Mouse (Mus musculus) forebrain, embryonic 15.5 days (tissue): ENCODE data around the gene Rasgrf1. TPM values are rescaled to one million over a fixed set of nuclear protein-coding genes. Genes with fewer than 3 reads are reported as not detected.

ENCODE experiments used
- ATAC-seq: fragments of 200-750 bp; cut with Nextera tagmentation; replicated peaks from 2 replicates; pipeline ENCODE4 v1.8.0; 2017; ENCODE audit warnings: mild to moderate bottlenecking, moderate TSS enrichment, moderate library complexity
- H3K27ac ChIP-seq: fragments of 300-500 bp; sonication (generic); replicated peaks from 2 replicates; pipeline ENCODE4 v1.5.1; 2015; ENCODE audit warnings: mild to moderate bottlenecking, inconsistent platforms
- H3K27me3 ChIP-seq: fragments of 300-500 bp; sonication (generic); 2 replicates; pipeline ENCODE4 v1.6.1; 2015; ENCODE audit warnings: inconsistent platforms
- H3K36me3 ChIP-seq: fragments of 300-500 bp; sonication (generic); 2 replicates; pipeline ENCODE4 v1.6.1; 2015; ENCODE audit warnings: mild to moderate bottlenecking, inconsistent platforms
- H3K4me1 ChIP-seq: fragments of 300-500 bp; sonication (generic); 2 replicates; pipeline ENCODE4 v1.6.1; 2015; ENCODE audit warnings: inconsistent platforms
- H3K4me2 ChIP-seq: fragments of 300-500 bp; sonication (generic); replicated peaks from 2 replicates; pipeline ENCODE4 v1.6.1; 2015; ENCODE audit warnings: mild to moderate bottlenecking, inconsistent platforms
- H3K4me3 ChIP-seq: fragments of 300-500 bp; sonication (generic); 2 replicates; pipeline ENCODE4 v1.5.1; 2015; ENCODE audit warnings: mild to moderate bottlenecking, inconsistent platforms
- H3K9ac ChIP-seq: fragments of 300-500 bp; sonication (generic); replicated peaks from 2 replicates; pipeline ENCODE4 v1.6.1; 2015; ENCODE audit warnings: mild to moderate bottlenecking, inconsistent platforms
- H3K9me3 ChIP-seq: fragments of 300-500 bp; sonication (generic); 2 replicates; pipeline ENCODE4 v1.6.1; 2016; ENCODE audit warnings: inconsistent platforms
- WGBS: fragments of 180-500 bp; shearing (Covaris S2); methylation state at CpG from one replicate; pipeline ENCODE4 v1.1.7; 2015; ENCODE audit warnings: mixed read lengths; 5-methylcytosine and 5-hydroxymethylcytosine counted together
- polyA plus RNA-seq: library from polyadenylated mRNA; unstranded; fragments of >200 nt; fragmentation: Nextera tagmentation; extraction: Ambion mirVana; gene quantifications from 2 replicates; pipeline ENCODE4 v1.2.1, GENCODE M21; 2015

Rasgrf1 gene
- polyA plus RNA-seq, 1 experiment from 2014 or later = 6.1 TPM

GRCm38 (mm10) chr9:89946830-89947229, 37.1 kb downstream of the Rasgrf1 start:
- H3K9ac ChIP-seq = no peak overlapping the region
- H3K27ac ChIP-seq = no peak overlapping the region
- no peaks in the 10 kb centered on the region for H3K4me1 ChIP-seq
- H3K27me3 ChIP-seq = no peaks in the 10 kb centered on the region
- H3K4me3 ChIP-seq = no peak overlapping the region
- no peaks in the 10 kb centered on the region for H3K36me3 ChIP-seq
- H3K4me2 ChIP-seq = no peak overlapping the region
- 89% methylated on average over 9 of the region's 9 CpGs for WGBS
- ATAC-seq = no peak
- H3K9me3 ChIP-seq = no peaks in the 10 kb centered on the region

GRCm38 (mm10) chr9:89948602-89949001, 38.9 kb downstream of the Rasgrf1 start:
- H3K4me3 ChIP-seq = no peak overlapping the region
- no peak overlapping the region for H3K4me2 ChIP-seq
- H3K9ac ChIP-seq = no peak overlapping the region
- no peaks in the 10 kb centered on the region for H3K27me3 ChIP-seq
- no peak overlapping the region for H3K27ac ChIP-seq
- H3K9me3 ChIP-seq = no peaks in the 10 kb centered on the region
- no peaks in the 10 kb centered on the region for H3K4me1 ChIP-seq
- WGBS = 60% methylated on average over 5 of the region's 5 CpGs
- no peaks in the 10 kb centered on the region for H3K36me3 ChIP-seq
- no peak for ATAC-seq

- H3K4me3 ChIP-seq = no peak overlapping the region
- no peaks in the 10 kb centered on the region for H3K27me3 ChIP-seq
- H3K27ac ChIP-seq = no peak overlapping the region
- no peak for ATAC-seq
- WGBS = 92% methylated on average over 22 of the region's 22 CpGs
- H3K4me2 ChIP-seq = no peak overlapping the region
- no peaks in the 10 kb centered on the region for H3K9me3 ChIP-seq
- H3K9ac ChIP-seq = no peak overlapping the region
- H3K36me3 ChIP-seq = no peaks in the 10 kb centered on the region
- no peaks in the 10 kb centered on the region for H3K4me1 ChIP-seq
Observed at GRCm38 (mm10) chr9:89953596-89954215, 44.0 kb downstream of the Rasgrf1 start.

- WGBS = 78% methylated on average over 8 of the region's 8 CpGs
- H3K27ac ChIP-seq = no peak overlapping the region
- H3K9me3 ChIP-seq = no peaks in the 10 kb centered on the region
- no peaks in the 10 kb centered on the region for H3K36me3 ChIP-seq
- no peaks in the 10 kb centered on the region for H3K27me3 ChIP-seq
- ATAC-seq = no peak
- no peak overlapping the region for H3K4me2 ChIP-seq
- no peak overlapping the region for H3K9ac ChIP-seq
- no peaks in the 10 kb centered on the region for H3K4me1 ChIP-seq
- no peak overlapping the region for H3K4me3 ChIP-seq
Observed at GRCm38 (mm10) chr9:89954860-89955479, 45.3 kb downstream of the Rasgrf1 start.

GRCm38 (mm10) chr9:89958959-89959358, 49.3 kb downstream of the Rasgrf1 start:
- Histone ChIP-seq H3K9ac (no peak overlapping the region), H3K4me1 (no peaks in the 10 kb centered on the region), H3K9me3 (no peaks in the 10 kb centered on the region), H3K4me2 (no peak overlapping the region), H3K27me3 (no peaks in the 10 kb centered on the region), H3K36me3 (no peaks in the 10 kb centered on the region), H3K4me3 (no peak overlapping the region), H3K27ac (no peak overlapping the region)
- WGBS = 86% methylated on average over 2 of the region's 2 CpGs
- no peak for ATAC-seq

- Histone ChIP-seq H3K27ac (no peak overlapping the region), H3K9ac (no peak overlapping the region), H3K27me3 (no peaks in the 10 kb centered on the region), H3K9me3 (no peaks in the 10 kb centered on the region), H3K4me1 (no peaks in the 10 kb centered on the region), H3K4me2 (no peak overlapping the region), H3K4me3 (no peak overlapping the region), H3K36me3 (no peaks in the 10 kb centered on the region)
- ATAC-seq = no peak
- 71% methylated on average over 4 of the region's 4 CpGs for WGBS
Observed at GRCm38 (mm10) chr9:89964091-89964490, 54.4 kb downstream of the Rasgrf1 start.

GRCm38 (mm10) chr9:89967716-89968115, 58.0 kb downstream of the Rasgrf1 start:
- no peak for ATAC-seq
- Histone ChIP-seq H3K9me3 (no peaks in the 10 kb centered on the region), H3K4me3 (no peak overlapping the region), H3K27ac (no peak overlapping the region), H3K4me2 (no peak overlapping the region), H3K36me3 (no peaks in the 10 kb centered on the region), H3K27me3 (no peaks in the 10 kb centered on the region), H3K4me1 (no peaks in the 10 kb centered on the region), H3K9ac (no peak overlapping the region)
- WGBS = 83% methylated on average over 4 of the region's 4 CpGs

GRCm38 (mm10) chr9:89968836-89969450, 59.2 kb downstream of the Rasgrf1 start:
- Histone ChIP-seq H3K4me3 (no peak overlapping the region), H3K27ac (no peak overlapping the region), H3K4me1 (0 out of 2 replicates have a peak, but pooled peaks cover under 1% of the 10 kb centered on the region), H3K36me3 (no peaks in the 10 kb centered on the region), H3K9ac (no peak overlapping the region), H3K27me3 (no peaks in the 10 kb centered on the region), H3K9me3 (no peaks in the 10 kb centered on the region), H3K4me2 (no peak overlapping the region)
- 85% methylated on average over 6 of the region's 6 CpGs for WGBS
- ATAC-seq = no peak

GRCm38 (mm10) chr9:89970271-89970670, 60.6 kb downstream of the Rasgrf1 start:
- no peak overlapping the region for H3K27ac ChIP-seq
- WGBS = 95% methylated on average over 10 of the region's 10 CpGs

GRCm38 (mm10) chr9:89970886-89971486, 61.3 kb downstream of the Rasgrf1 start:
- 86% methylated on average over 11 of the region's 11 CpGs for WGBS

More at GRCm38 (mm10) chr9:89970271-89970670, 60.6 kb downstream of the Rasgrf1 start:
- H3K9ac ChIP-seq = no peak overlapping the region
- H3K4me3 ChIP-seq = no peak overlapping the region
- H3K4me2 ChIP-seq = no peak overlapping the region
- no peak for ATAC-seq
- no peaks in the 10 kb centered on the region for H3K36me3 ChIP-seq
- H3K4me1 ChIP-seq = peaks cover 9% of the 10 kb centered on the region
- H3K27me3 ChIP-seq = no peaks in the 10 kb centered on the region
- no peaks in the 10 kb centered on the region for H3K9me3 ChIP-seq

GRCm38 (mm10) chr9:89972321-89972720, 62.6 kb downstream of the Rasgrf1 start:
- Histone ChIP-seq H3K4me1 (peaks cover 9% of the 10 kb centered on the region), H3K9ac (no peak overlapping the region), H3K4me2 (no peak overlapping the region), H3K27ac (no peak overlapping the region), H3K4me3 (no peak overlapping the region), H3K36me3 (no peaks in the 10 kb centered on the region), H3K9me3 (no peaks in the 10 kb centered on the region), H3K27me3 (no peaks in the 10 kb centered on the region)
- WGBS = 48% methylated on average over 3 of the region's 3 CpGs
- no peak for ATAC-seq

More at GRCm38 (mm10) chr9:89970886-89971486, 61.3 kb downstream of the Rasgrf1 start:
- Histone ChIP-seq H3K27me3 (no peaks in the 10 kb centered on the region), H3K4me2 (no peak overlapping the region), H3K4me3 (no peak overlapping the region), H3K27ac (no peak overlapping the region), H3K9ac (no peak overlapping the region), H3K36me3 (no peaks in the 10 kb centered on the region), H3K9me3 (no peaks in the 10 kb centered on the region), H3K4me1 (peaks cover 9% of the 10 kb centered on the region)
- no peak for ATAC-seq

- peak overlapping the region; percentile 66 for H3K27ac ChIP-seq
- peaks cover 9% of the 10 kb centered on the region for H3K4me1 ChIP-seq
- H3K27me3 ChIP-seq = no peaks in the 10 kb centered on the region
- WGBS = 24% methylated on average over 5 of the region's 5 CpGs
- no peak overlapping the region for H3K4me2 ChIP-seq
- H3K9ac ChIP-seq = no peak overlapping the region
- H3K4me3 ChIP-seq = no peak overlapping the region
- no peaks in the 10 kb centered on the region for H3K9me3 ChIP-seq
- peak; percentile 74 for ATAC-seq
- no peaks in the 10 kb centered on the region for H3K36me3 ChIP-seq
Observed at GRCm38 (mm10) chr9:89973856-89974255, 64.1 kb downstream of the Rasgrf1 start.
